Mouse (Mus musculus) kidney, postnatal 0 days (tissue): Measurements from ENCODE around the gene G6pc2. TPM values are rescaled to one million over a fixed set of nuclear protein-coding genes. Genes with fewer than 3 reads are reported as not detected.

Experiments
- ATAC-seq: fragments of 200-750 bp; cut with Nextera tagmentation; replicated peaks from 2 replicates; pipeline ENCODE4 v1.8.0; 2017; ENCODE audit warnings: low read depth, moderate number of reproducible peaks, moderate TSS enrichment, moderate library complexity; ENCODE audit not compliant: low FRiP score
- DNase-seq: peaks from one replicate; pipeline ENCODE4 v3.0.0-alpha.2; 2016; ENCODE audit warnings: low spot score
- H3K27ac ChIP-seq: fragments of 300-500 bp; sonication (generic); 2 replicates; pipeline ENCODE4 v1.5.1; 2014; ENCODE audit warnings: mild to moderate bottlenecking
- H3K27me3 ChIP-seq: fragments of 300-500 bp; sonication (generic); 2 replicates; pipeline ENCODE4 v1.6.1; 2014; ENCODE audit warnings: low read length, mixed read lengths; ENCODE audit not compliant: insufficient read depth
- H3K36me3 ChIP-seq: fragments of 300-500 bp; sonication (generic); 2 replicates; pipeline ENCODE4 v1.6.1; 2014; ENCODE audit warnings: low read length, mixed read lengths; ENCODE audit not compliant: insufficient read depth
- H3K4me1 ChIP-seq: fragments of 300-500 bp; sonication (generic); replicated peaks from 2 replicates; pipeline ENCODE4 v1.6.1; 2014; ENCODE audit warnings: antibody characterized with exemption, low read length, mixed read lengths; ENCODE audit not compliant: insufficient read depth
- H3K4me2 ChIP-seq: fragments of 300-500 bp; sonication (generic); 2 replicates; pipeline ENCODE4 v1.6.1; 2014; ENCODE audit warnings: mild to moderate bottlenecking, low read length, moderate library complexity, mixed read lengths
- H3K4me3 ChIP-seq: fragments of 300-500 bp; sonication (generic); replicated peaks from 2 replicates; pipeline ENCODE4 v1.5.1; 2014; ENCODE audit warnings: low read depth, low read length
- H3K9ac ChIP-seq: fragments of 300-500 bp; sonication (generic); 2 replicates; pipeline ENCODE4 v1.6.1; 2014; ENCODE audit warnings: low read depth, low read length
- H3K9me3 ChIP-seq: fragments of 300-500 bp; sonication (generic); replicated peaks from 2 replicates; pipeline ENCODE4 v1.6.1; 2016; ENCODE audit warnings: low read length, inconsistent platforms, mixed read lengths
- CTCF ChIP-seq: IDR thresholded peaks from 2 replicates; pipeline ENCODE4 v1.5.1; 2016; ENCODE audit warnings: antibody characterized with exemption, low read depth, mild to moderate bottlenecking, moderate library complexity
- WGBS: fragments of 180-500 bp; shearing (Covaris S2); extraction: QIAGEN DNeasy Blood & Tissue Kit; methylation state at CpG from one replicate; pipeline ENCODE4 v1.1.7; 2014; 5-methylcytosine and 5-hydroxymethylcytosine counted together
- polyA plus RNA-seq: library from polyadenylated mRNA; unstranded; fragments of >200 nt; fragmentation: Nextera tagmentation; extraction: Ambion mirVana; gene quantifications from 2 replicates; pipeline ENCODE4 v1.2.1, GENCODE M21; 2015

The G6pc2 gene
- polyA plus RNA-seq, 1 experiment from 2014 or later: 4.8 TPM

DNA sequence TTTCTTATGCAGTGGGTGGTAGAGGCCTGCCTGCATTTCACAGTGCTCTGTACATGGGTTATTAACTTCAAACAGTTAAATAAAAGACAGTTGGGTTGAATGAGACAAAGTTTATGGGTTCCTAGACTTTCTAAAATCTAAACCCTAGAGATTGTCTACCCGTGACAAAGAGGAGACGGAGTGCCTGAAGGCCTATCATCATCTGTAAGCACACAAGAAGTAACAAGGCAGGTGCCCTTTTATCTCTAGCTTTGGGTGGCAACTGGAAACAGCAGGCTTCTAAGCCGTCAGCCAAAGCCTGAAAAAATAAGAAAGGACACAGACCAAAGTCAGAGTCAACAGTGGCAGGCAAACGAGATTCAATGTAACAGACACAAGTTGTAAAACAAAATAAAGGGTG is 21.7 kb upstream of the G6pc2 start:
- H3K4me1 ChIP-seq: no peaks in the 10 kb centered on the region
- H3K4me3 ChIP-seq: no peak overlapping the region
- WGBS: 56% methylated on average over 4 of the region's 4 CpGs
- H3K36me3 ChIP-seq: peaks cover 12% of the 10 kb centered on the region; the same call in 1 of the 2 replicates
- H3K27me3 ChIP-seq: no peaks in the 10 kb centered on the region
- no peaks in the 10 kb centered on the region for H3K9me3 ChIP-seq
- DNase-seq (no peak), ATAC-seq (no peak)
- H3K9ac ChIP-seq: no peak overlapping the region
- TF ChIP-seq CTCF: no peak
- H3K27ac ChIP-seq: no peak overlapping the region
- no peak overlapping the region for H3K4me2 ChIP-seq

DNA sequence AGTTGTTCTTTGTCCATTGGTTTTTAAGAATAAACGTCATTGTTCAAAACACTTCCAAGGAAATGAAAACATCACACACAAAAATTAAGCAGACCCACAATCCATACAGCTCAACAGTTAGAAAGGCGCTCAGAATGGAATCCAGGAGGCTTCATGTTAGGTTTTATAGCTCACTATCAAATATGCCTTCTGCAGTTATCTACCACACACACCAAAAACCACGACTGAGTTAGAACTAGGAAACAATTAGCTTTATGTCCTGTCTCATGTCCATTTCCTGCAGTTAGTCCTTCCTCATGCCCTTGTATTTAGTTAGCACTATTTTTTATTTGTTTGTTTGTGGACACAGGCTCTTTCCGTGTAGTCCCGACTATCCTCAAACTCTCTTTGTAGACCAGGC is 19.8 kb upstream of the G6pc2 start:
- no peak overlapping the region for H3K4me2 ChIP-seq
- H3K36me3 ChIP-seq: peaks cover 15% of the 10 kb centered on the region; the same call in 1 of the 2 replicates
- H3K27ac ChIP-seq: no peak overlapping the region
- no peak overlapping the region for H3K4me3 ChIP-seq
- WGBS: 81% methylated on average over 5 of the region's 5 CpGs
- no peak for TF ChIP-seq CTCF
- no peaks in the 10 kb centered on the region for H3K4me1 ChIP-seq
- no peak overlapping the region for H3K9ac ChIP-seq
- no peak for ATAC-seq
- H3K9me3 ChIP-seq: no peaks in the 10 kb centered on the region
- DNase-seq: no peak
- H3K27me3 ChIP-seq: no peaks in the 10 kb centered on the region

DNA sequence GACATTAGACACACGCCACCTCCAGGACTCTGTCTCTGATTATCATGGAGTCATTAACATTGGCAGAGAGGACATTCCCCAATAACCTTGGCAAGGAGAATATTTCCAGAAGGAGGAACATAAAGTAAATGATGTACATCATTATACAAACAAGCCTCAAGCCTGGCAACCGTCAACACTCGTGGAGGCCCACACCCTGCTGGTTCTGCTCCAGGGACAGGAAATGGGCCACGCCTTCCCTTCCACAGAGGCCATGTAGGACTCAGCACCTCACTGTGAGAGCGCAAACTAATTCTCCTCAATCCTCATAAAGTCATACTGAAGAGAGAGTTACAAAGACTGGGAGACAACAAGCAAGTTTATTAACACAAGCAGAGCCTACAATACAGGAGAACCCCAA is 17.3 kb upstream of the G6pc2 start:
- Histone ChIP-seq H3K4me1 (no peaks in the 10 kb centered on the region), H3K4me2 (no peak overlapping the region), H3K36me3 (peaks cover 20% of the 10 kb centered on the region; the same call in 1 of the 2 replicates), H3K4me3 (no peak overlapping the region), H3K9ac (no peak overlapping the region), H3K27ac (no peak overlapping the region), H3K27me3 (no peaks in the 10 kb centered on the region), H3K9me3 (no peaks in the 10 kb centered on the region)
- ATAC-seq (no peak), DNase-seq (no peak)
- no peak for TF ChIP-seq CTCF
- 92% methylated on average over 5 of the region's 5 CpGs for WGBS

DNA sequence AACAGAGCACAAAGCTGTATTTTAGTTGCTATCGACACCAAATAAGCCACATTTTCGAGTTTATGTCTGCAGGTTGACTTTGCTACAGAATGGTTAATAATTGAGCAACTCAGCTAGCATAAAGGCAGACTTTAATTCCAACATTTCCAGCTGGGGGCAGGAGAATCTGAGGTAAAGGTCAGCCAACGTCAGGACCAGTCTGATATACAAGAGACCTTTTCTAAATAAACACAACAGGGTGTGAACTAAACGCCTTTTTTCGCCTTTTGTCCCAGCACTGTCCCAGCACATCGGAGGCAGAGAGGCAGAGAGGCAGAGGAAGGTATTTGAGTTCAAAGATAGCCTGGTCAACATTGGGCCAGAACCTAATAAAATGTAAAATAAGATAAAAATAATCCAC is 5.7 kb upstream of the G6pc2 start:
- Histone ChIP-seq H3K27ac (peak overlapping the region; percentile 88), H3K4me2 (peak overlapping the region; percentile 78), H3K4me3 (peak overlapping the region; percentile 76), H3K9ac (peak overlapping the region; percentile 76), H3K36me3 (peaks cover 9% of the 10 kb centered on the region; the same call in 1 of the 2 replicates), H3K4me1 (no peaks in the 10 kb centered on the region), H3K9me3 (no peaks in the 10 kb centered on the region), H3K27me3 (no peaks in the 10 kb centered on the region)
- no peak for TF ChIP-seq CTCF
- ATAC-seq: no peak
- peak; percentile 34 for DNase-seq
- WGBS: 10% methylated on average over 6 of the region's 6 CpGs

DNA sequence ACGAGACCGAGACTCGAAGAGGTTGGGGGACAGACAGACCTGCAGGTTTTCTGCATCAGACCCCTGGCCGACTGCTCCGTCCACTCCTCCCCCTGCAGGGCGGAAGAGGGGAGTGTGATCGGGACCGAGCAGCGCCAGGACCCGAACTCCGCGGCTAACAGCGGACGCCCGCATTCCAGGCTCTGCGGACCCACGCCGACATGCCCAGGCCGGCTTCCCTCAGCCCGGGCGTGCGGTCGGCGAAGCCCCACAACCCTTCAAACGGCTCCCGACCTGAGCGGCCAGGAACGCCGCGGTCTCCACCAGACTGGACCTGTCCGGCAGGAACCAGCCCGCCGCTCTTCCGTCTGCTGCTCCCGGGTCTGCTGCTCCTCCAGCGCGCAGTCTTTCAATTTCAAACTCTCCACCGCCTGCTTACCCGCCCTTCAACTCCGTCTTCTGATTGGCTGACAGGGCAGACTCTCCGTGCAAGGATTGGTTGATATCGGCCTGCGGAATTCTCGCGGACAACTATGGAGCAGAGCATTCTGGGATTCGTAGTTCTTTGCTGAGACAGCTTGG is 5.0 kb upstream of the G6pc2 start, which contains the start of gene Spc25:
Gene Spc25, minus strand, starts transcription at position 404 of the 561 bp plus-strand sequence.
- under 1% methylated on average over 46 of the region's 46 CpGs for WGBS
- Histone ChIP-seq H3K4me2 (peak within 1 kb of the TSS; percentile 78), H3K36me3 (peaks cover 9% of the 10 kb centered on the region; the same call in 1 of the 2 replicates), H3K9ac (peak within 1 kb of the TSS; percentile 76), H3K27me3 (no peaks in the 10 kb centered on the region), H3K4me3 (peak within 1 kb of the TSS; percentile 76), H3K4me1 (no peaks in the 10 kb centered on the region), H3K9me3 (no peaks in the 10 kb centered on the region), H3K27ac (peak within 1 kb of the TSS; percentile 88)
- DNase-seq (peak; percentile 99), ATAC-seq (peak; percentile 98)
- peak; percentile 47 for TF ChIP-seq CTCF

- peak overlapping the region; percentile 76; the same call in 1 of the 2 replicates for H3K4me3 ChIP-seq
- TF ChIP-seq CTCF: no peak
- 18% methylated on average over 7 of the region's 7 CpGs for WGBS
- H3K4me2 ChIP-seq: peak overlapping the region; percentile 36; the same call in 1 of the 2 replicates
- no peaks in the 10 kb centered on the region for H3K4me1 ChIP-seq
- no peaks in the 10 kb centered on the region for H3K9me3 ChIP-seq
- no peak overlapping the region for H3K27ac ChIP-seq
- H3K27me3 ChIP-seq: no peaks in the 10 kb centered on the region
- peaks cover 9% of the 10 kb centered on the region; the same call in 1 of the 2 replicates for H3K36me3 ChIP-seq
- no peak for ATAC-seq
- no peak overlapping the region for H3K9ac ChIP-seq
- DNase-seq: peak; percentile 25
These were observed 4.3 kb upstream of the G6pc2 start for GRCm38 (mm10) chr2:69206523-69206922.
